23 mouse cellular contexts compared by ENCODE assay signal in genomic region chr3:37716992-37717391, GRCm38 (mm10).
"Had no signal": no experiment of that assay in that cellular context is flagged by ENCODE, and none has a peak within 500 bp of the region (broad histone marks: within the 10 kb centered on the region; RNA-seq: fewer than 3 reads in every experiment).

No protein-coding gene starts in this region.

- ATAC-seq: inflammation-experienced regulatory T-cells, adult 6 months; intestine, embryonic 16.5 days; liver, embryonic 12.5 days; midbrain, embryonic 13.5 days; midbrain, embryonic 16.5 days had no signal

- H3K4me2 ChIP-seq: limb, embryonic 12.5 days; liver, embryonic 12.5 days; liver, embryonic 15.5 days; lung, embryonic 14.5 days; midbrain, embryonic 13.5 days; neural tube, embryonic 13.5 days had no signal

- H3K9me3 ChIP-seq: limb, embryonic 12.5 days; liver, embryonic 12.5 days; liver, embryonic 15.5 days; megakaryocyte, embryonic 14.5 days; midbrain, embryonic 10.5 days; midbrain, embryonic 13.5 days; neural tube, embryonic 13.5 days had no signal

- H3K27me3 ChIP-seq: limb, embryonic 12.5 days had no signal

- H3K4me3 ChIP-seq: layer of hippocampus, adult 2 months; left cerebral cortex, adult 2 months; limb, embryonic 12.5 days; liver, embryonic 12.5 days; liver, embryonic 15.5 days; megakaryocyte, embryonic 14.5 days; midbrain, embryonic 10.5 days; midbrain, embryonic 13.5 days; myocyte; neural tube, embryonic 13.5 days had no signal

- H3K9ac ChIP-seq: limb, embryonic 12.5 days; liver, embryonic 12.5 days; liver, embryonic 15.5 days; lung, embryonic 14.5 days; midbrain, embryonic 13.5 days; neural tube, embryonic 13.5 days had no signal

- DNase-seq: kidney, adult 18-20 months; kidney, adult 9 months; kidney, postnatal 14 days; layer of hippocampus, adult 9-11 months; layer of hippocampus, postnatal 36 days; liver; lung, embryonic 14.5 days; retina, postnatal 1 day; thymus, adult 18-20 months; thymus, postnatal 36 days had no signal

- H3K27ac ChIP-seq: layer of hippocampus, adult 2 months; left cerebral cortex, adult 2 months; limb, embryonic 12.5 days; liver, embryonic 12.5 days; liver, embryonic 15.5 days; midbrain, embryonic 13.5 days; neural tube, embryonic 13.5 days had no signal

- H3K4me1 ChIP-seq: liver, embryonic 12.5 days; midbrain, embryonic 13.5 days; neural tube, embryonic 13.5 days had no signal

- H3K36me3 ChIP-seq: limb, embryonic 12.5 days; liver, embryonic 12.5 days; liver, embryonic 15.5 days; midbrain, embryonic 10.5 days; midbrain, embryonic 13.5 days; neural tube, embryonic 13.5 days had no signal
